Mouse (Mus musculus) liver, embryonic 13.5 days (tissue): ENCODE data around the gene Rassf5. TPM values are rescaled to one million over a fixed set of nuclear protein-coding genes. Genes with fewer than 3 reads are reported as not detected.

Experiments
- ATAC-seq: fragments of 200-750 bp; cut with Nextera tagmentation; 2 replicates; pipeline ENCODE4 v1.8.0; 2017; ENCODE audit warnings: low read depth, mild to moderate bottlenecking, moderate number of reproducible peaks, moderate library complexity
- DNase-seq: peaks from one replicate; pipeline ENCODE4 v3.0.0; 2022
- H3K27ac ChIP-seq: fragments of 300-500 bp; sonication (generic); 2 replicates; pipeline ENCODE4 v1.5.1; 2015; ENCODE audit warnings: moderate library complexity, mild to moderate bottlenecking, inconsistent platforms
- H3K27me3 ChIP-seq: fragments of 300-500 bp; sonication (generic); 2 replicates; pipeline ENCODE4 v1.6.1; 2015; ENCODE audit warnings: mild to moderate bottlenecking, inconsistent platforms
- H3K36me3 ChIP-seq: fragments of 300-500 bp; sonication (generic); 2 replicates; pipeline ENCODE4 v1.6.1; 2015; ENCODE audit warnings: mild to moderate bottlenecking, inconsistent platforms
- H3K4me1 ChIP-seq: fragments of 300-500 bp; sonication (generic); replicated peaks from 2 replicates; pipeline ENCODE4 v1.6.1; 2015; ENCODE audit warnings: inconsistent platforms
- H3K4me2 ChIP-seq: fragments of 300-500 bp; sonication (generic); 2 replicates; pipeline ENCODE4 v1.6.1; 2015; ENCODE audit warnings: inconsistent platforms, mild to moderate bottlenecking, moderate library complexity
- H3K4me3 ChIP-seq: fragments of 300-500 bp; sonication (generic); replicated peaks from 2 replicates; pipeline ENCODE4 v1.5.1; 2015; ENCODE audit warnings: mild to moderate bottlenecking, inconsistent platforms
- H3K9ac ChIP-seq: fragments of 300-500 bp; sonication (generic); 2 replicates; pipeline ENCODE4 v1.6.1; 2015; ENCODE audit warnings: mild to moderate bottlenecking, inconsistent platforms
- H3K9me3 ChIP-seq: fragments of 300-500 bp; sonication (generic); replicated peaks from 2 replicates; pipeline ENCODE4 v1.6.1; 2016; ENCODE audit warnings: inconsistent platforms
- whole genome bisulfite sequencing: fragments of 180-500 bp; shearing (Covaris S2); methylation state at CpG from one replicate; pipeline ENCODE4 v1.1.7; 2015; ENCODE audit not compliant: insufficient replicate concordance; 5-methylcytosine and 5-hydroxymethylcytosine counted together
- polyA plus RNA-seq: library from polyadenylated mRNA; unstranded; fragments of >200 nt; fragmentation: Nextera tagmentation; extraction: Ambion mirVana; gene quantifications from 2 replicates; pipeline ENCODE4 v1.2.1, GENCODE M21; 2015

Rassf5 gene
- polyA plus RNA-seq, 1 experiment from 2014 or later, result 3.9 TPM

- WGBS, result 65% methylated on average over 6 of the region's 6 CpGs
Observed at GRCm38 (mm10) chr1:131186995-131187394, 58.1 kb downstream of the Rassf5 start.

DNA sequence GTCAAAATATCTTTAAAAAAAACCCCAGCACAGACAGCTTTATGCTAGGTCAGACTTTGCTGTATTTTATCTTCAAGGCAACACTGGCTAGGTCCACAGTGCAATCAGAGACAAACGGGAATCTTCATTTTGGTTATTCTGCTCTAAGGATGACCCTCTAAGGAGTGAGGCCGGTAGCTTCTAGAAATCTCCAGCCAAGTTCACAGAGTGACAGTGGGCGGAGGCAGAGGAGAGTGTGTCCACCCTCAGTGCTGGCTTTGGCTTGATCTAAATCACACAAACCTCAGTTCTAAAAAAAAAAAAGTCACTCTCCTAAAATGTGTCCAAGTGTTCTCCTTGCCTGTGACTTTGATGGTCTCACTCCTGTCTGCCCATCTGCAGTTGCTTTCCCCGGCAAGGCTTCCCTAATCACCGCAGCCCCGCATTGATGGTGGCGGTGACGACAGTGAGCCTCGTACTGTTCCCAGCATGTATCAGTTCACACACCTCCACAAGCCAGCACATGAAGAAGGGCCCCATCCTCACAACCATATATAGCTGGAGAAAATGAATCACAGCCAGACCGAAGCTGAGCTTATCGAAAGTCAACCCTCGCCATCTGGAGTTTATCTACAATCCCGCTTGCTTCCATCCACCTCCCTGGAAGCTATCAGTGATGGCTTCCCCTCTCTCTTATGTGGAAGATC lies 59.1 kb downstream of the Rassf5 start:
- Histone ChIP-seq H3K4me1 (peaks cover 32% of the 10 kb centered on the region), H3K27me3 (no peaks in the 10 kb centered on the region), H3K27ac (no peak overlapping the region), H3K9ac (no peak overlapping the region), H3K4me3 (no peak overlapping the region), H3K9me3 (no peaks in the 10 kb centered on the region), H3K4me2 (no peak overlapping the region), H3K36me3 (no peaks in the 10 kb centered on the region)
- DNase-seq, result no peak
- ATAC-seq, result no peak
- 60% methylated on average over 13 of the region's 13 CpGs for WGBS

More at GRCm38 (mm10) chr1:131186995-131187394, 58.1 kb downstream of the Rassf5 start:
- H3K4me1 ChIP-seq, result peaks cover 32% of the 10 kb centered on the region
- H3K9me3 ChIP-seq, result no peaks in the 10 kb centered on the region
- H3K9ac ChIP-seq, result no peak overlapping the region
- no peaks in the 10 kb centered on the region for H3K36me3 ChIP-seq
- H3K27me3 ChIP-seq, result no peaks in the 10 kb centered on the region
- no peak overlapping the region for H3K4me3 ChIP-seq
- no peak overlapping the region for H3K4me2 ChIP-seq
- no peak for ATAC-seq
- DNase-seq, result no peak
- no peak overlapping the region for H3K27ac ChIP-seq

DNA sequence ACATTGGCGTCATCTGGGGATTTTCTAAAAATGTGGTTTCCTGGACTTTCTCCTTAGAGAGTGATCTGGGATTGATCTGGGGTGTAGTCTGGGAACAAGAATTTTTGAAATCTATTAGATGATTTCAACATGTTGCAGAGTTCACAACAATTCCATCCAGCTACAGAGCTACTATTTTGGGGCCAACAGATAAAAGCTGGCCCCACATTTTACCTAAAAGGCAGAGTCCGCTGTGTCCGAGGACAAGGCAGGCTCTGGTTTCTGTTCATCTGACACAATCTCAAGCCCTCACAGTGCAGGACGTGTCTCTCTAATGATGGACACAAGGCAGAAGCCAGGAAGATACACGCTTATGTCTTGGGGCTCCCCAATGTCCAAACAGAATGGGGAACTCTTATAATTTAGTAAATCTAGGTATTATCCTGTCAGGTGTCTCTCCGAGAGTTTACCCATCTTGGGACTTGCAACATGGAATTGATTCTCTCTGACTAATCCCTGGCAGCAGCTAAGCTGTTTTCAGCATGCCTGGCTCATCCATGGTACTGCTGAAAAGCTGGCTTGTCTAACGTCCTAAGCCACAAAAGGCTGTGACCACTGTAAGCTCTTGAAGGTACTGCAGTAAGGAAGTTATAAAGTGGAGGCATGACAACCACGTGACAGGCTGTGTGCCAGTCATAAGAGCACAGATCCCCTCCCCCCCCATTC lies 60.0 kb downstream of the Rassf5 start:
- no peak for DNase-seq

DNA sequence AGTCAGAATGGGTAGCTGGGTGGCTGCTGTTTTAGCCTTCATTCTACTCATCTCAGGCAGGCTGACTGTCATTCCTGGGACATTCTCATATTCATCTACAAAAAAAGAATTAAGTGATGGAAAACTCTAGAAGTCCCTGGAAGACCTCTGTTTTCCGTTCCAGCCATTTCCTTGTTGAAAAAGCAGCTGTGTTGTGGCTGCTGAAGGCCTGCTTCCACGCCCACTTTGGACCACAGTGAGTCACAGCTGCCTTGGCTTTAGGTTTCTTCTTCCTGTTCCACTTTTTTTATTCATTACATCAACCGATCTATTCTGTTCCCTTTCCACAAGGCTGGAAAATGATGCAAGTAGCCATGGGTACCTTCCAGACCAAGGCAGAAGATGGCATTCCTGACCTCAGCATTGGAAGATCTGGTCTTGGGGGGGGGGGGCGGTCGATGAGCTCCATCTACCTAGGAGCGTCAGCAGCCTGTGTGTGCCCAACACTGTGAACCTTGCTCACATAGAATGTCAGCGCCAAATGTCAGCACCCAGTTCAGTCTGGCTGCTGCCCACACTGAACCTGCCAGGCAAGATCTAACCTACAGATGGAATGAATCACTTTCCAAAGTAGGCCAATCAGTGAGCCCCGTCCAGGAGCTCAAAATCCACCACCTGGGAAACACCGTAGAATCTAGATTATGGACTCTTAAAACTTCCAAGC lies 60.7 kb downstream of the Rassf5 start:
- no peaks in the 10 kb centered on the region for H3K27me3 ChIP-seq
- H3K9ac ChIP-seq, result no peak overlapping the region
- no peaks in the 10 kb centered on the region for H3K9me3 ChIP-seq
- WGBS, result 57% methylated on average over 9 of the region's 9 CpGs
- H3K27ac ChIP-seq, result no peak overlapping the region
- DNase-seq (no peak), ATAC-seq (no peak)
- H3K4me2 ChIP-seq, result no peak overlapping the region
- H3K4me1 ChIP-seq, result peaks cover 30% of the 10 kb centered on the region
- H3K4me3 ChIP-seq, result no peak overlapping the region
- H3K36me3 ChIP-seq, result peaks cover 8% of the 10 kb centered on the region; the same call in 1 of the 2 replicates

More for the DNA sequence above, 60.0 kb downstream of the Rassf5 start:
- Histone ChIP-seq H3K36me3 (peaks cover 1% of the 10 kb centered on the region; the same call in 1 of the 2 replicates), H3K4me1 (peaks cover 32% of the 10 kb centered on the region), H3K4me2 (no peak overlapping the region), H3K27ac (no peak overlapping the region), H3K9ac (no peak overlapping the region), H3K4me3 (no peak overlapping the region), H3K9me3 (no peaks in the 10 kb centered on the region), H3K27me3 (no peaks in the 10 kb centered on the region)
- ATAC-seq, result no peak
- 54% methylated on average over 8 of the region's 8 CpGs for WGBS

- Histone ChIP-seq H3K27ac (no peak overlapping the region), H3K4me3 (no peak overlapping the region), H3K4me1 (peaks cover 20% of the 10 kb centered on the region), H3K4me2 (no peak overlapping the region), H3K36me3 (peaks cover 10% of the 10 kb centered on the region; the same call in 1 of the 2 replicates), H3K9ac (no peak overlapping the region), H3K27me3 (no peaks in the 10 kb centered on the region), H3K9me3 (no peaks in the 10 kb centered on the region)
- DNase-seq (no peak), ATAC-seq (no peak)
- 65% methylated on average over 7 of the region's 7 CpGs for WGBS
Observed at GRCm38 (mm10) chr1:131183201-131183600, 61.9 kb downstream of the Rassf5 start.

- no peak overlapping the region for H3K27ac ChIP-seq
- no peak overlapping the region for H3K9ac ChIP-seq
- H3K27me3 ChIP-seq, result no peaks in the 10 kb centered on the region
- 54% methylated on average over 9 of the region's 9 CpGs for WGBS
- H3K4me2 ChIP-seq, result no peak overlapping the region
- H3K4me3 ChIP-seq, result no peak overlapping the region
- H3K36me3 ChIP-seq, result peaks cover 23% of the 10 kb centered on the region
- ATAC-seq (no peak; the same call in none of the 2 replicates), DNase-seq (peak; percentile 56)
- H3K4me1 ChIP-seq, result peaks cover 16% of the 10 kb centered on the region
- no peaks in the 10 kb centered on the region for H3K9me3 ChIP-seq
Observed at GRCm38 (mm10) chr1:131181642-131182527, 63.2 kb downstream of the Rassf5 start.

DNA sequence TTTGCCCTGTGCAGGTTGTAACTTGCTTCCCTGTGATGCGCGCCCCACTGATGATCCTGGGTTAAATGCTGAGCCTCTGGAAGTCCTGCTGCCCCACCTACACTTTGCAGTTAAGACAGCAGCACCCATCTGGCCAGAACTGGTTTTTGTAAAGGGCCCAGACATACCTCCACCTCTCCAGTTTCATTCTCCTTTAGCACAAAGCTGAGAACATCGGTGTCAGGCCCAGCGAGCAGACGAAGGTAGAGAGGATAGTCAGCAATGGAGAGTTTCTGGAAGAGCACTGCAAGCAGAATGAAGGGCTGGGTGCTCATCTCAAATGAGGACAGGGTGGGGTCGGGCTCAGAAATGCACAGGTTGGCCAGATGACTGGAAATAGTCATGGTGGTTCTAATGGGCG lies 64.7 kb downstream of the Rassf5 start:
- no peak overlapping the region for H3K4me2 ChIP-seq
- 77% methylated on average over 7 of the region's 7 CpGs for WGBS
- no peaks in the 10 kb centered on the region for H3K9me3 ChIP-seq
- no peak for ATAC-seq
- H3K36me3 ChIP-seq, result peaks cover 38% of the 10 kb centered on the region
- H3K27ac ChIP-seq, result no peak overlapping the region
- no peak overlapping the region for H3K9ac ChIP-seq
- H3K27me3 ChIP-seq, result no peaks in the 10 kb centered on the region
- H3K4me1 ChIP-seq, result 0 out of 2 replicates have a peak, but pooled peaks cover 4% of the 10 kb centered on the region
- no peak for DNase-seq
- H3K4me3 ChIP-seq, result no peak overlapping the region

DNA sequence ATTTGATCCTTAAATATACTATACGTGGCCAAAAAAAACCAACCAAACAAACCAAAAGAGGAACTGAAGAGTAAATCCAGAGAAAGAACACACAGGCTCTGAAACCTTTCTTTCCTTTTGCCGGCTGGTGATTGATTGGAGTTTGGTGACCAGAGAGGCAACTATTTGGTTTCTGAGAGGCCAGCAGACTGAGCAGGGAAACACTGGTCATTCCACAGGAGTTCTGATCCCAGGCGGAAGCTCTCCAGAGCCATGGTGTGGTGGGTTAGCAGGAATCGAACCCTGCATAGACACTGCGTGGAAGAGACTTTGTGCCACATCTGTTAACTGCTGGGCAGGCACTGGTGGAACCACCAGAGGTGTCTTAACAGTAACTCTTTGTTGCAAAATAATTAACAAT lies 67.0 kb downstream of the Rassf5 start:
- Histone ChIP-seq H3K4me3 (no peak overlapping the region), H3K4me2 (no peak overlapping the region), H3K4me1 (no peaks in the 10 kb centered on the region), H3K9me3 (no peaks in the 10 kb centered on the region), H3K27me3 (no peaks in the 10 kb centered on the region), H3K36me3 (peaks cover 60% of the 10 kb centered on the region), H3K27ac (no peak overlapping the region), H3K9ac (no peak overlapping the region)
- 69% methylated on average over 5 of the region's 5 CpGs for WGBS
- DNase-seq (no peak), ATAC-seq (no peak)

GRCm38 (mm10) chr1:131177249-131177648 lies 67.8 kb downstream of the Rassf5 start:
- 86% methylated on average over 4 of the region's 4 CpGs for WGBS
- H3K4me2 ChIP-seq, result no peak overlapping the region

DNA sequence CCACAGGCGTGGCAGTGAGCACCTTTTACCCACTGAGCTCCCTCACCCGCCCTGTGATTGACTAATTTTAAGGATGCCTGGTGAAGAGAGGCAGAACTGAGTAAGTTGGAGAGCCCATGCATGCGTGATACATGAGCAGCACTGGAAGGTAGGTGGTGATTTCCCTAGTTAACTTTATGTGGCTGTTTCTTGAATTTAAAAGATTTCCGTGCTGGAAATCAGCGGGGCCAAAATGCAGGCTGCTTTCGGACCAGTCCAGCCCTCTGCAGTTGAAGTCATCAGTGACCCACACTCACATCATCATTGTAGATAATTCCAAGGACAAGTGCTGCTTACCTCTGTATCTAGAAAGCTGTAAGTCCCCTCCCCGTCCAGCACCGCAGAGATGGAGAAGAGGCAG lies 69.2 kb downstream of the Rassf5 start:
- H3K9me3 ChIP-seq, result no peaks in the 10 kb centered on the region
- H3K4me2 ChIP-seq, result no peak overlapping the region
- no peaks in the 10 kb centered on the region for H3K4me1 ChIP-seq
- no peak overlapping the region for H3K4me3 ChIP-seq
- ATAC-seq (no peak), DNase-seq (no peak)
- H3K9ac ChIP-seq, result no peak overlapping the region
- no peak overlapping the region for H3K27ac ChIP-seq
- H3K27me3 ChIP-seq, result no peaks in the 10 kb centered on the region
- WGBS, result 82% methylated on average over 8 of the region's 8 CpGs
- peaks cover 83% of the 10 kb centered on the region for H3K36me3 ChIP-seq

More at GRCm38 (mm10) chr1:131177249-131177648, 67.8 kb downstream of the Rassf5 start:
- peaks cover 69% of the 10 kb centered on the region for H3K36me3 ChIP-seq
- H3K27ac ChIP-seq, result no peak overlapping the region
- ATAC-seq (no peak), DNase-seq (no peak)
- no peak overlapping the region for H3K9ac ChIP-seq
- no peaks in the 10 kb centered on the region for H3K27me3 ChIP-seq
- H3K4me1 ChIP-seq, result no peaks in the 10 kb centered on the region
- H3K4me3 ChIP-seq, result no peak overlapping the region
- H3K9me3 ChIP-seq, result no peaks in the 10 kb centered on the region
